Mouse (Mus musculus): ENCODE results near the gene Dip2b.

GRCm38 (mm10) chr15:100263246-100263905 is 224.9 kb downstream of the Dip2b start:
- TF ChIP-seq POLR2A (IDR thresholded peaks at IDR 0.05; ENCODE audit: extremely low read depth, insufficient read depth, low read length) (no peak), CTCF (IDR thresholded peaks at IDR 0.05; ENCODE audit: low read depth, low read length) (peak; percentile 22)
